ENCODE assay signal across 22 mouse cellular contexts in genomic region chr11:69264276-69264675, GRCm38 (mm10). TPM values are rescaled to one million over a fixed set of nuclear protein-coding genes. Genes with fewer than 3 reads are reported as not detected.
"Had no signal": no experiment of that assay in that cellular context is flagged by ENCODE, and none has a peak within 500 bp of the region (broad histone marks: within the 10 kb centered on the region; RNA-seq: fewer than 3 reads in every experiment).

No protein-coding gene starts in this region.

- H3K9ac ChIP-seq: lung, embryonic 14.5 days; midbrain, embryonic 12.5 days; neural tube, embryonic 13.5 days; neural tube, embryonic 15.5 days had no signal

- H3K9me3 ChIP-seq: midbrain, embryonic 10.5 days; midbrain, embryonic 12.5 days; neural tube, embryonic 13.5 days; neural tube, embryonic 15.5 days had no signal

- H3K4me3 ChIP-seq: midbrain, embryonic 10.5 days; midbrain, embryonic 12.5 days; myocyte; neural tube, embryonic 13.5 days; neural tube, embryonic 15.5 days had no signal

- H3K4me2 ChIP-seq: lung, embryonic 14.5 days; midbrain, embryonic 12.5 days; neural tube, embryonic 13.5 days; neural tube, embryonic 15.5 days had no signal

- H3K27ac ChIP-seq: midbrain, embryonic 10.5 days; midbrain, embryonic 12.5 days; neural tube, embryonic 13.5 days; neural tube, embryonic 15.5 days had no signal

- DNase-seq: lung, embryonic 14.5 days; lung, postnatal 10 days; lung, postnatal 4 days; midbrain, embryonic 14.5 days; retina, postnatal 1 day; right cerebral cortex, adult 18-20 months; right cerebral cortex, postnatal 25 days; right cerebral cortex, postnatal 4 days; spleen, adult 18-20 months; thymus, adult 2 months; thymus, postnatal 25 days; thymus, postnatal 4 days had no signal

- H3K27me3 ChIP-seq: neural tube, embryonic 15.5 days had no signal

- ATAC-seq: midbrain, embryonic 16.5 days had no signal

- H3K36me3 ChIP-seq: midbrain, embryonic 10.5 days; midbrain, embryonic 12.5 days; neural tube, embryonic 13.5 days; neural tube, embryonic 15.5 days had no signal

RNA-seq across cellular contexts. Expression of gene Gucy2e, which starts 27.4 kb away (rescaled TPM):
- total RNA-seq: megakaryocyte-erythroid progenitor cell, adult 5-6 weeks had no signal
- polyA plus RNA-seq: lung, embryonic 14.5 days; myocyte; neural tube, embryonic 11.5 days; small intestine, adult 2 months; stomach, embryonic 16.5 days had no signal
